Mouse (Mus musculus): ENCODE data around the gene Olfr283. TPM values are rescaled to one million over a fixed set of nuclear protein-coding genes. Genes with fewer than 3 reads are reported as not detected.
"Not testable (repeated sequence)": the region's sequence is repeated elsewhere in the genome, so short reads cannot be mapped to it uniquely, and the experiment has no call there.

Olfr283 gene
- not detected for polyA plus RNA-seq (2017; shearing (Covaris generic))

GRCm38 (mm10) chr15:98380846-98381245 is at the start of gene Olfr283:
Olfr283 (minus strand) TSS chr15:98380946.
- no peak for ATAC-seq

GRCm38 (mm10) chr15:98425188-98425587 is 44.4 kb upstream of the Olfr283 start:
- ATAC-seq = no peak

- ATAC-seq = no peak
Measured at GRCm38 (mm10) chr15:98424753-98425152, 44.0 kb upstream of the Olfr283 start.

- no peak for ATAC-seq
Measured at GRCm38 (mm10) chr15:98424326-98424725, 43.6 kb upstream of the Olfr283 start.

DNA sequence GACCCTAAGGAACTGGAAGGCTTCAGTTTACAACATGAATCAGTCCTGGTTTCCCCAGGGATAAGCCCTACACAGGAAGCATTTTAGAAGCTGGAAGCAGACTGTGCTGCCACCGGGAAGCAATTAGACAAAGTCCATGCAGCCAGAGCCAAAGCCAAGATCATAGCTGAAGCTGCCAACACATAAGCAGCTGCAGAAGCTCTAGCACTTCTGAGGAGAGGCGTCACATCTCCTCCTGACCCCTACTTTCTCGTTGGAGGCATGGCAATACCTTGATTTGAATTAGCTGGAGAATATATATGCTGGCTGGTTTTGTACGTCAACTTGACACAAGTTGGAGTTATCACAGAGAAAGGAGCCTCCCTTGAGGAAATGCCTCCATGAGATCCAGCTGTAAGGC is 40.2 kb upstream of the Olfr283 start:
- ATAC-seq = no peak

DNA sequence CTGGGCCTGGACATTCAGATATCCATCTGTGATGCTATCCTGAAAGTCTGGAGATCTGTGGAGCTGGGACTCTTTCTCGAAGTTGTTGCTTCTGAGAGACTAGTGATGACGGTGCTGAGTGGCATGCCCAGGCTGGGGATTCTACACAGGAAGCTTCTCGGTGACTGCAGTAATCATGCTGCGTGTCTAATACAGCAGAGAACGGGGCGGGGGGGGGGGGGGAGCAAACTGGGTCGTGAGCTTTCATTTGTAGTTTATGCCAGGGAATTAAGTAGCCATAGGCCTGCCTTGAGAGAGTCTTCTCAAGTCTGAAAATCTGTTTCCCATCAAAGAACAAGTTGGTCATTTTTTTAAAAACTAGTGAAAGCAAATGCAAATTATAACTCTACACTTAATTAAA is 37.4 kb upstream of the Olfr283 start:
- ATAC-seq = no peak

DNA sequence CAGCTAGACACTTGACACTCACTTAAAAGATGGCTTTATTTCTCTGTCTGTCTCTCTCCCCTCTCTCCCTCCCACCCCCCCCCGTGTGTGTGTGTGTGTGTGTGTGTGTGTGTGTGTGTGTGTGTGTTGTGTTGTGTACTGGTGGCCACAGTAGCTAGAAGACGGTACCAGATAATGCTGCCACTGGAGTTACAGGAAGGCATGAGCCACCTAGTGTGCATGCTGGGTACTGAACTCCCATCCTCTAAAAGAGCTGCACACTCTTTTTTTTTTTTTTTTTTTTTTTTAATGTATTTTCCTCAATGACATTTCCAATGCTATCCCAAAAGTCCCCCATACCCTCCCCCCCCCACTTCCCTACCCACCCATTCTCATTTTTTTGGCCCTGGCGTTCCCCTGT is 36.5 kb upstream of the Olfr283 start:
- not testable (repeated sequence) for ATAC-seq

DNA sequence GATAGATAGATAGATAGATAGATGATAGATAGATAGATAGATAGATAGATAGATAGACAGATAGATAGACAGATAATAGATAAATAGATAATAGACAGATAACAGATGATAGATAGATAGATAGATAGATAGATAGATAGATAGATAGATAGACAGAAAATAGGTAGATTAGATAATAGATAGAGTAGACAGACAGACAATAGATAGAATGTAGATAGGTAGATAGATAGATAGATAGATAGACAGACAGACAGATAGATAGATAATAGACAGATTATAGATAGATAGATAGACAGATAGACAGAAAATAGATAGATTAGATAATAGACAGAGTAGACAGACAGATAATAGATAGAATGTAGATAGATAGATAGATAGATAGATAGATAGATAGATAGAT is 36.1 kb upstream of the Olfr283 start:
- ATAC-seq = not testable (repeated sequence)

DNA sequence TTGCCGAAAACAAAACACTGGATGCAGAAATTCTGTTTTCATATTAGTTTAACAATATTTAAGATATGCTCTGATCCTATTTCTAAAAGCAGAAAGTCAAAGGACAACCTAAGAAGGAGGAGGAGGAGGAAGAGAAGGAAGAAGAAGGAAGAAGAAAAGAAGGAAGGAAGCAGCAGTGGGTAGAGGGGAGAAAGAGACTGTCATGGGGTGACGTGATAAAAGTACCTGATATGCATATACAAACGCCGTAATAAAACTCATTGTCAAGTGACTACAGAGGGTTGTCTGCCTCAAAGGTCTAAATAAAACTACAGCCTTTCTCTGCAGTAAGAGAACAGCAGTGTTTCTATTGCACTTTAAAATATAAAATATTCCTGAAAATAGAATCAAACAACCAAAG is 35.2 kb upstream of the Olfr283 start:
- ATAC-seq = no peak

DNA sequence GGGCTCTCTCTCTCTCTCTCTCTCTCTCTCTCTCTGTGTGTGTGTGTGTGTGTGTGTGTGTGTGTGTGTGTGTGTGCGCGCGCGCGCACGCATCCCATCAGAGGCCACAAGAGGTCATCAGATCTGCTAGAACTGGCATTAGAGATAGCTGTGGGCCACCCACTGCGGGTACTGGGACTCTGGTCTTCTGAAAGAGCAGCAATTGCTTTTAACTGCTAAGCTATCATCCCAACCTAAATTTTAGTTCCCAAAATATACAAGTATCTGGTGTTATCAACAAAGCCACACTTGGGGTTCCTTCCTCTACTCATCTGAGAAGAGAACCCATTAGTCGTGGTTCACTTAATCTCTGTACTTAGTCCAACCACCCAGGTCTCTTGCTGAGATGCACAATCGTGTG is 29.5 kb upstream of the Olfr283 start:
- ATAC-seq = no peak

DNA sequence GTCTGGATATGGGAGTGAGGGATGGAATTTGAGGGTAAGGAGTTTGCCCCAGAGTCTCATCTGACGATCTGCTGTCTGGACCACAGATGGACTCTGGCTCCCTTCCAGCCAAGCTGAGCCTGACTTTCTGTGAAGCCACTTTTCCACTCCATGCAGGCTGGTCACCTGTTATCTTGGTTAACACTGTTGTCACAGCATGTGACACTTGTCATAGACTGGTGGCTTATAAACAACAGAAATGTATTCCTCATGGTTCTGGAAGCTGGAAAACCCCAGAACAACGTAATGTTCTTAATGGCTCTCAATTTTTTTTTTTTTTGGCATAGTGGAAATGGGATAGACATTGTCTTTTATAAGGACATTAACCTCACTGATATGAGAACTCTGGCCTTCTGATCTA is 28.9 kb upstream of the Olfr283 start:
- no peak for ATAC-seq

DNA sequence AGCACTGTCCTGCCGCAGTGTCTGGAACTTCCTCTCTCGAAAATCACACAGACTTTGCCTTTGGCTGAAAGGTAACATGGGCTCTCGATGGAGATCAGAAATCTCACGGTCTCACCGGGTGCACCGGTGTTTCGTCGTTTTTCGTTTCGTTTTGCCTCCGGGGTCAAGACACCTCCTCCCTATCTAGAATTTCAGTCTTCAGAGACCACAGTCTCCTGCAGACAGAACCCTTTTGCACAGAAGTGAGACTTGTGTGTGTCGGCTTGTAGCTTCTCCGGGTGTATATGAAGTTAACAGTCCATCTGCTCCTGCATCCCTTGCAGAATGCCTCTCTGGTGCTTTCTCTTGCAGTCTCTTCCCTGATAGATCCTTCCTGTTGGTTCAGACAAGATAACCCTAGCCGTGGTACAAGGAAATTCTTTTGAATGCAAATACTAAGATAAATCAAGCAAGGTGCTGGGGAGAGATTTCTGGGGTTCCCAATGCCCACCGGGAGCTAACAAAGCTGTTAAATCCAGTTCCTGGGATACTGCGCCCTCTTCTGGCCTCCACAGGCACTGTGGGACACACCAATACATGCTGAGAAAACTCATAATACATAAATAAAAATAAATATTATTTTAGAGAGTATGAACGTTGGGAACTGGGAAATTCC is 27.8 kb upstream of the Olfr283 start:
- ATAC-seq = no peak

DNA sequence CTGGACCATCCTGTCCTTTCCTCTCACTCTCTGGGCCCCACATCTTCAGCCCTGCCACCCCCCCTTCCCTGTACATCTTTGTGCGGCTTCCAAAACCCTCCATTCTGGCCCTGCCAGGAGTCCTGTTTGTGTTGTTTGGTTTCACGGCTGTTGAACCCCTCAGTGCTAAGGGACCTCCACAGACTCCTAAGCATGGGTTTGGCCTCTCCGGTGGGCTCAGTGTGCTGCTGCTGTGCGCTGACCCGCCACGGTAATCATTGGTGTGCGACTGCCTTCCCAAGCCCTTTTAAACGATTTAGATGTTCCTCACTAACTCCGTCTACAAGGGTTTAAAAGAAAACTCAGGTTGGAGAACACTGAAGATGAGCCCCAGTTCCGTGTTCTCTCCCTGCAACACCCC is 21.6 kb upstream of the Olfr283 start:
- no peak for ATAC-seq

DNA sequence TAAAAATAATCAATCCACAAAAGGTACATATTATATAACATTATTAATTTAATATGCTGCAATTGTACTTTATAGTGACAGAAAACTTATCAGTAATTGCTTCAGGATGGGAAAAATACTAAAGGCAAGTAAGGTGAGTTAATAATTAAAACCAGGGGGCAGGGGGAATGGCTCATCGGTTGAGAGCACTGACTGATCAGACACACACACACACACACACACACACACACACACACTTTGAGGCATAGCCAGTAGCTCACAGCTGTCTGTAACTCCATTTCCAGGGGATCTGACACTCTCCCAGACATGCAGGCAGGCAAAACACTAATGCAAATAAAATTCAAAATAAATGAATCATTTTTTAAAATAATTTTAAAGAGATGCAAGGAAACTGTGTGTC is 16.4 kb upstream of the Olfr283 start:
- ATAC-seq = no peak

GRCm38 (mm10) chr15:98391903-98392187 is 11.1 kb upstream of the Olfr283 start:
- ATAC-seq = no peak

DNA sequence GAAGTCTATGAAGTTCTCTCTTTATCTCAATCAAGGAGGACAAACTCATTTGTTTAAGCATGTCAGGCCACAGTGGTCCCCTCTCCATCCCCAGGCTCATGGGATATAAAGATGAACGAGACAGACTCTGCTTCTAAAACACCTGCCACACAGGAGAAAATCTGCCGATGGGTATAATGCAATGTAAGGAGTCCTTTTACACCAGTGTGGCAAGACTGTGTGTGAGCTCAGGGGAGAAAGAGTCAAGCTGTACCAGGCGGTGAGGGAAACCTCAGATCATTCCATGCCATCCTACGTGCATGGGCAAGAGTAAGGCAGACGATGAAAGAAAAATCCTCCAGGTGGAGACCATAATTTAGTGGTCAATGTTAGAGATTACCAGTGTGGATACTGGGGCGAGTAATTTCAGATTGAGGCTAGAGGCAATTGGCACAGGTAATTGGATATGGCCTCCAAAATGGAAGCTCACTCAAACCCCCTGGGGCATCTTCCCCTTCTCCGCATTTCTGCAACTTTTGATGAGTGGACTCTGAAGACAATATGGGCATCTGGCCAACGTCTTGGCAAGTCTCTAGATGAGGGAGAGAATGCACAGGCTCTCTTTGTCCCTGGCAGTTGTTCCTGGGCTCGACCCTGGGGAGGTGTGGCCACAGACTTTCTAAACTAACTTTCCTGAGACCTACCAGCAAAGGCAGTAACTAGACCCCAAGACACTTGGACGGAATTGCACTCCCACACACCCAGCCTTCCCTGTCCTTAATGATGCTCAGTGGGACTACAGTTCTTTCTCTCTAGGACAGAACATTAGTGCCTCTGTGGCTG is 10.5 kb upstream of the Olfr283 start:
- ATAC-seq = no peak

- ATAC-seq = no peak
Measured at GRCm38 (mm10) chr15:98389796-98390195, 9.1 kb upstream of the Olfr283 start.

- no peak for ATAC-seq
Measured at GRCm38 (mm10) chr15:98387621-98388020, 6.9 kb upstream of the Olfr283 start.

- no peak for ATAC-seq
Measured at GRCm38 (mm10) chr15:98378209-98378608, 2.5 kb downstream of the Olfr283 start.

DNA sequence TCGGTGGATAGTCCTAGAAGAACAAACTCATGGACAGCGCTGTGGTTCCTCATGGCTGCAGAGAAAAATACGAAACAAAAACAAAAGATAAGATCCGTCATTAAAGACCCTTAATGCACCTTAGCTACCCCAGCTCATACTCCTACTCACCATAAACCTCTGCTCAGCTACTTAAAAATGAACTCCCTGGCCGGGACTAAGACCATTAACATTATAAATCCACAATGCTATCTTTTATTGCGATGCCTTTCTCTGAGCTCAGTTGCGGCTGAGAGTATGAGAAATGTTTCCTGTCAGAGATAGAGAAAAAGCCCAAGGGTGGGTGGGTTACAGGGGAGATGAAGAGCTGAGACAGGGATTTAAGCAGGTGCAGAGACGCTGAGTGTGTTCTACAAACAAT is 39.9 kb downstream of the Olfr283 start, which contains the start of gene Olfr284:
TSS of gene Olfr284 (minus strand) at position 101 of the 400 bp plus-strand sequence.
- ATAC-seq = no peak
